Mouse (Mus musculus) ES-E14 (cell line): ENCODE data around the gene Ralgps1.

Experiments used
- CHD2 ChIP-seq: IDR thresholded peaks from 2 replicates; pipeline ENCODE4 v1.6.1; 2014; ENCODE audit warnings: mild to moderate bottlenecking, low read depth, low read length, inconsistent platforms
- HCFC1 ChIP-seq: IDR thresholded peaks from 2 replicates; pipeline ENCODE4 v1.6.1; 2012; ENCODE audit warnings: low read length, inconsistent platforms, borderline replicate concordance; ENCODE audit not compliant: insufficient read depth
- MAFK ChIP-seq: IDR thresholded peaks from 2 replicates; pipeline ENCODE4 v1.6.1; 2014; ENCODE audit warnings: mild to moderate bottlenecking, low read depth, low read length, inconsistent platforms; ENCODE audit not compliant: insufficient read depth

- no peak for TF ChIP-seq CHD2
- TF ChIP-seq HCFC1, result no peak
- no peak for TF ChIP-seq MAFK
Observed at GRCm38 (mm10) chr2:33349581-33349980, 21.7 kb downstream of the Ralgps1 start.
